Mouse (Mus musculus) spleen, postnatal 10 days (tissue): Measurements from ENCODE around the gene Map3k1.

Experiments
- DNase-seq, 2 experiments: peaks; one replicate each; pipeline ENCODE4 v3.0.0; 2021 to 2022; ENCODE audit warnings: low spot score in 2 of 2

The Map3k1 gene

DNA sequence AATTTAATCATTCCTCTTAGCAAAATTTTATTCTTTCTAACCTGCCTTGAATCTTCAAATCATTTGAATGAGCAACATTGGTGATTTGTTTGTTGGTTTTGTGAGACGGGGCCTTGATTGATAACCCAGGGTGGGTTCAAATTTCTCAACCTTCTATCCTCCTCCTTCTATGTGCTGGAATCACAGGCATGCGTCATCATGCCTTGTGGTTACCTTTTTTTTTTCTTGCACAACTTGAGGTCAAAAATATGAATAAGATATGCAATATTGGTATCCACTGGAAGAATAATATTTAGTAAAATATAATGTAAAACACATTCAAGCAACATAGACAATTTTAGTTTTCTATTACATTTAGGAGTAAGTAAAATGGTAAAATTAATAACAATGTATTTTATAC lies 3.9 kb upstream of the Map3k1 start:
- no peak for DNase-seq

DNA sequence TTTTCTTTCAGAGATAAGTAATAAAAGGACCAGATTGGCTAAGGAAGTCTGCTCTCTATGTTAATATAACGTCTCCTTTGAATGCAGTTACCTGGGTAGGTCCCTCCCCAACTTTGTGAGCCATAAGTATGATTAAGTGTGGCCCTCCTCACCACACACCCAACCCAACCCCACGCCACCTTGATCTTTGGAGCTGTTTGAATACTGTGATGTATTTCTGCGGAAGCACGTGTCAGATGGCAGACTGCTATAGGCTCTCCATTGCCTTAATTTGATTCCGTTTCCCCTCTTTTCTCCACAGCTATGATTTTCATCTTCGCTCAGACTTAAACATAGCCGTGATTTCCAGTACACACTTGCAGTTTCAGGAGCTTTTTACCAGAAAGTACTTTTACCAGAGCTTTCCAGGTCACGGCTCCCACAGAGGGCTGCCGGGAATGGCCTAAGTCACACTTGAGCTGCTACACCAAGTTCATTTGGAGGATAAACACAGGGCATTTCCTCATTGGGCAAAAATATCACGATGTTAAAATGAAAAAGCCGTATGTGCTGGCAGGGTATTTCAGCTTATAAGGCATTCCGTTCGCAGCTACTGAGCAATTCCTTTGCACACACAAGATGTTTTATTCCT lies 2.3 kb upstream of the Map3k1 start:
- DNase-seq = no peak

DNA sequence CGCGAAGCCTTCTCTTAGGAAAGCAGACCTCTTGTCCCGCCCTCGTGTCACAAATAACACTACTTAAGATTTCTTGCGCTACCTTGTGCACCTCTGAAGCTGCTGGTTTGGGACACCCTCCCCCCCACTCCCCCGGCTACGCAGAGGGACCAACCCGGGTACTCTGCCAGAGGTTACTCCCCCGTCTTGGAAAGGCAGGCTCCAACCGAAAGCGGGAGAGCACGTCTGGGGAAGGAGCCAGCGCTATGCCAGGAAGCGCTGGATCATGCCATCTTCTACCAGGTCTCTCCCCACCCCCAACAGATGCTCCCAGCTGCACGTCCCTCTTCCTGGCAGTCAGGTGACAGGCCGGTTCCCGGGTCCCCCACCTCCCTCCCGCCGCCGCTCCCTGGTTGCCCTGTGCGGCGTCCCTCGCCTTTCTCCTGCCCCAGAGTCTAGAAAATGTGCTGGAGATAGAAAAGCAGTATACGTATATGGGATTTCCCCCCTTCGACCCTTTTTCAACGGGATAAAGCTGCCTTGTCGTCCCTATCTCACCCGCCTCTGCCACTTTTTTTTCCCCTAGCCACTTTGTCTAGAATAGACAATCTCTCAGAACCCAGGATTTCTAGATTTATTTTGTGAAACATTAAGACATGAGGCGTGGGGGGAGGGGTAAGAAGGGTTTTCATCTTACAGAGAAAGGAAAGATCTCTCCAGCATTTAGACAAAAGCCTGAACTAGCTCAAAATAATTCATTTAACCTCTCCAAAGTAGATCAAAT lies 854 bp upstream of the Map3k1 start:
- DNase-seq = peak; percentile 59 to 66

DNA sequence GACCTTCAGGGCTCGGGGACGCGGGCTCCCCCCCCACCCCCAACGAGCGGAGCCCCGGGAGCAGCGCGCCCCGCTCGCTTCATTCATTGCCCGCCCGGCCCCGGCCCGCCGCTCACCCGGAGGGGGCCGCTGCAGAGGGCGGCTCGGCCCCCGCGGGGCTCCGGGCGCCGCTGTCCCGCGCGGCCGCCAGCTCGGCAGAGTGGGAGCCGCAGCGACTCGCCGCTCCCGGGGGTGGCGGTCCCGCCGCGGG lies 481 bp downstream of the Map3k1 start:
- DNase-seq = no peak

DNA sequence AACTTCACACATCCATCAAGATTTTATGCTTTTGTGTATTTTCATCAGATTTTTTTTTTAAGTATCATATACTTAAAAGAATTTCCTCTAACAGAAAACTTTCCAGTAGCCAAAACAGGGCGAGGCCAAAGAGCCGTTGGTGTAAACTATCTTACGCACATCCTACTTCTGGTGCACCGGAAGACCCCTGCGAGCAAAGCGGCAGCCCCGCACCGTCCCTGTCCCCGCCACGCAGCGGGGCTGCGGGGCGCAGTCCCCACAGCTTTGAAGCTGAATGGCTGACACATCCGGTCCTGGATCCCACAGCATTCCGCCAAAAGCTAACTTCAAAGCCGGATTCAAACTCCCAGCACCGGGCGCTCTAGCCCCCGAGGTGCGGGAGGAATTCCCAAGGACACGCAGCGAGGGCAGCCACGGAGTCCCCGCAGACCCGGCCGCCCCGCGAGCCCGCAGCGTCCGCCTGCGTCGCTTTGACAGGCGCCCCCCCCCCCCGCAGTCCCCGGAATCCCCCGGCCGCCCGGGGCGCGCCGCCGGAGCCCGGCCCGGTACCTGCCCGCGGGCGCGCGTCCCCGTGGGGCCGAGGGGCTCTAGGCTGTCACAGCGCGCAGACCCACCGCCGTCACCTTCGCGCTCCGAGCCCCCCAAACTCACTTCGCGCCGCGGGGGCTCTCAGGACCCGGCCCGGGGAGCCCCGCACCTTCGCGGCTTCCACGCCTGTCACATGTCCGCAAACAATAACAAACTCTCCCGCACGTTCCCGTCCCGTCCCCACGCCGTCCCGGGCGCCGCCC lies 1.0 kb downstream of the Map3k1 start:
- DNase-seq = peak; percentile 63 to 68

DNA sequence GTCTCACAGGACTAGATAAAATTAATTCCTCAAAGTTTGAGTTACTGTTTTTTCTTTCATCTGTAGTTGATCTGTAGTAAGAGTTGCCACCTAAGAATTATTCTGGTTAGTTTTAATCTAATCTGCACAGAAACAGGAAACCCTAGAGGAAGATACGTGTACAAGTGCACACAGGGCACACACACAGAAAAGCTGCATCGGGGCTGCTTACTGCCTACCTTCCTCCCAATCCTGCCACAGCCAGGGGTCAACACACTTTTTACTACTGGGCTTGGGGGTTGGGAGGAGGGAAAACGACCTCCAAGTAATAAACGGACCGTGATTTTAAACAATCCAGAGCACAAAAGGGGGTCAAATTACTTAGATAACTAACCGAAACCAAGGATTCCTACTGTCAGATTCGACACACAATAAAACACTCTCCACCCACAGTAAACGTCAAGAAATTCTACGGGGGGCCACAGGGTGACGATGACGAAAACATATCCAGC lies 1.6 kb downstream of the Map3k1 start:
- DNase-seq = peak in 1 of 2 experiments; percentile 51

DNA sequence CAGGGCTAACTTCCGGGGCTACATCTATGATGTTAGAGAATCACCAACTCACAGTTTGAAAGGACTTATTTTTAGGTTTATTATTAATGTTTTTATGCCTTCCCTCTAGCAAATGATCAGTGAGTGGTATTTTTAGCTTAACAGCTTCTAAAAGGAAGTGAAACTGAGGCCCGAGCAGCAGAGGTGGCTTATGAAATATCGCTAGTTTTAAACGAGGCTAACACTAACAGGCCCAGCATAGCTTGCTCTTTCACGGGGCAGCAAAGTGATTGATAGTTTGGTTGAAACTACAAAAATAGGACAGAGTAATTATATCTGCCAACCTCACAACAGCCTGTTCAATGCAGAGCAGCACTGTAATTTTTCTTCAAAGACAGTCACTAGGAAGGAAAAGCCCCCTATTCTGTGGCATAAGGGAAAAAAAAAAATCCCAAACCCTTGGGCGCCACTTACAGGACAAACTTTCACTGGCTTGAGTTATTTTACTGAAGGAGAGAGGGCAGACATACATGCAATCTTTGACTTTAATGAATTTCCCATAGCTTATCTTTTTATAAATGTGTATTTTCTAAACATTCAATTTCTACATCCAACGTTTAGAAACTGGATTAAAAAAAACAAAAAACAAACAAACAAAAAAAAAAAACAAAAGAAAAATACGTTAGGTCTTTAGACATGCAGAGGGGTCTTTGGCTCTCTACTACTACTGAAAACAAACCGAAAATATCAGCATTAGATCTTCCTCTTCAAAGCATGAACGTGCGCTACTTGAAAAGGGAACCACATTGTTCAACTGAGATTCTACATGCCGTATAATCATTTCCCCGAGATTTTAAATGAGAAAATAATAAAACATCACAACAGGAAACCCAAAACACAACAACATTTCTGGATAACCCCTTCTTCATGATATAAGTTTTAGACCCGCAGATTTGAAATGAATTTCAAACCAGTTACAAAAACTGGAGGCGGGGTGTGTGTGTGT lies 2.8 kb downstream of the Map3k1 start:
- no peak for DNase-seq

DNA sequence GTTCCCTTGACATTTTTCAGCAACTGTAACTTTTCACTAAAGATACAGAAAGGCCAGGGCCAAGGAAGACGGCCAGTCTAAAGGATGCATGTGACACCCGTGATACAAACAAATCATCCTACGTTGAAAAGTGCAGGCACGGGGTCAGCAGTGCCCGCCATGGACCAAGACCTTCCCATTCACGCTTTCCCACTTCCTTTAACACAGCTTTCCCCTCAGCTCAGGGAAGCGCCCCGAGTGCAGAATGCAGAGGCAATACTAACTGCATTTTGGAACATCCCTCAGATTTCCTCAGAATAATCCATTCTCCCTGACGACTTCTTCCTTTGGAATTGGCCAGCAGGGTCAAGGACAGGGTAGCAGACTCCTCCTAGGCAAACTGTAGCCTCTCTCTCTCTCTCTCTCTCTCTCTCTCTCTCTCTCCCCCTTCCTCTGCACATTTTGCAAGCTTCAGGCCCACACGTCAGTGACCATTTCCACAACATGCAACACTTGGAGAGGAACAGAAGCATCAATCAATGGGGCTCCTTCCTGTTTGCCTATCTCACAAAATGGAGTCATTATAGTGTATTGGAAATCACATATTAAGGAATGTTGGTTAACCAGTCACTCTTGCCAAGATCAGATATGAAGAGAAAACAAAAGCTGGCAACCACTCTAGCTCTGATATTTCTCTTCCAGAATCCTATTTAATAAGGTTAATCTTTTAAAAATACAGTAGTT lies 3.7 kb downstream of the Map3k1 start:
- no peak for DNase-seq

DNA sequence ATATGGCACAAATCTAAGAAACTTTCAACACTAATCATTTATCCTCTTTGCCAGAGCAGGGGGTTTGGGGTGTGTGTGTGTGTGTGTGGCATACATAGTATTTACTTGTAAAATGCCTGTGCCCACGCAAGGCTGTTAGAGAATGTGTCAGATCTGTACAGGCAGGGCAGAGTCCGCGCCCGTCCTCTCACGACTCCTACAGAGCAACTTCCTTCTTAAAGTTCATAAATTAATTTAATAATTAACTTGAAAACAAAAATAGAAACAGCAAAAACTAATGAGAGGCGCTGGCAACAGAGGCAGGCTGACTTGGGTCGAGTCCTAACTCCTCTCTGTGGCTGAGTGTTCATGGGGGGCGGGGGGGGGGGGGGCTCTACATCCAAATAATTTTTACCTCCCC lies 4.6 kb downstream of the Map3k1 start:
- DNase-seq = no peak

DNA sequence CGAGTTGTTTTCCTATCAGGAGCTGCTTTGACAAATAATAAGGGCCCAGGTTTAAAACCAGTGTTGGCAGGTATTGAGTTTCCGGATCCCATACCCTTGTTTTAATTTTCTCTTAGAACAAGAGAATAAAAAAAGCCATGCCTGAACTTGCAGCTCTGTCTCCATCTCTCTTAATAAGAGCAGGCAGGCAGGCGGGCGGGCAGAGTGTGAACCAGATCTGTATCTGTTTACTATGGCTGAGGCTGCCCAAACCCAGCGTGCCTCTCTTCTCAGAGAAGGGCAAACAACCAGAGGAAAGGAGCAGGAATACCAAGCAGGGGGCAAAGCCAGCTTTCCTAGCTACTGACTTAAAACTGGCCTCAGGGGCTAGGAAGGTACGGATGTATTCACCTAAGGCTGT lies 5.3 kb downstream of the Map3k1 start:
- DNase-seq = no peak

DNA sequence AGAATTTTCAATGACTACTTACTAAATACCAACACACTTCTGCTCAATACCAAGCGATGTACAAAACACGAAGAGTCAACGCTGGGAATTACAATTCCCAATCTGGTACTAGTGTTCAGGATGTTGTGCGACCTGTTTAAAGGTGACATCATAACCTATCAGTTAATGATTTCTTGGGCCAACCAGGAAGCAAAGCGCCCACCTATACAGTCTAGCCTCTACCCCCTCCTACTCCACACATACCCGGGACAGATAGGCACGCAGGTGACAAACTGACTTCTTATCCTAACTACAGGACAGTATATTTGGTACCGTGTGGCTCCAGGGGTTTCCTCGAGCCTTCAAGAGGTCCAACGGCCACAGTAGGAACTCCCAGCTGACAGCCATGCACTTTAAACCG lies 5.9 kb downstream of the Map3k1 start:
- peak in 1 of 2 experiments; percentile 12 for DNase-seq

DNA sequence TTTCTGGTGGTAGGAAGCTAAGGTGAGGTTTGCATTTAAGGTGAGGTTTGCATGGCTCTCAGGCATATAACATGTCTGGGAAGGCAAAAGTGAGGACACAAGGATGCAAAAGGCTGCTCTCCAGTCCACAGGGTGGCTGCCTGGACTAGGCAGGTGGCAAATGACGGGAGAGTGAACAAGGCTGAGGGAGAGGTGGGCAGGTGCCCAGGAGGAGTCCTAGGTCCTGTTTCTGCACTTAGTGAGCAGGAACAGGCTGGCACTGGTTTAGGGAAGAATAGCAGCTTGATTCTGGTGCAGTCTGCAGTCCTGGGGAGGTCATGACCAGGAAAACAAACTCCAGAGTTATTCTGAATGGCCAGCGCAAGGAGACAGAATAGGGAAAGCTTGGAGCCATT lies 6.5 kb downstream of the Map3k1 start:
- DNase-seq = peak in 1 of 2 experiments; percentile 10

DNA sequence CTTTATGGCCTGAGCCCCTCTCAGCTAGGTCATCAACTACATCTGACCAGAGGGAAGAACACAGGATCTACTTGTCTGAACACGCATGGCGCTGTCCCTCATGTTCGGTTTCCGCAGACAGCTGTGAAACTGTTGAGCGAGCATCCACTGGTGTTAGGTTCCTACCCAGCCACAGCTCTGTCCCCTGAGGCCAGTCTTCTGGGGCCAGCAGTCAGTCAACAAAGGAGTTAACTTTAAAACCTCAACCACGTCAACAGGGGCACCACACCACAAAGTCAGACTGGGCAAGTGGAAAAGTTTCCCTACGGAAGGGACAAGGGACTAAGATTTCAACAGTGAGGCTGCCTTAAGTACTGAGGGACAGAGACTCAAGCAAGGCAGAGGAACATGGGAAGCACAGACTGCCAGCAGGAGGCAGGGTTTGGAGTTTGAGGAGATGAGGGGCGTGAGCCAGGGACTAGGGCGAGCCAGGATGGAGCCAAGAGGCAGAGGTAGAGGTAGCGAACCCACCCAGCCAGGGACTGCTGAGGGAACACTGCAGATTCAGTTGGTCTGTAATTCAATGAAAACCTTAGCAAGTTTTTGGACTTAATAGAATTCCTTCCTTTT lies 7.0 kb downstream of the Map3k1 start:
- no peak for DNase-seq

DNA sequence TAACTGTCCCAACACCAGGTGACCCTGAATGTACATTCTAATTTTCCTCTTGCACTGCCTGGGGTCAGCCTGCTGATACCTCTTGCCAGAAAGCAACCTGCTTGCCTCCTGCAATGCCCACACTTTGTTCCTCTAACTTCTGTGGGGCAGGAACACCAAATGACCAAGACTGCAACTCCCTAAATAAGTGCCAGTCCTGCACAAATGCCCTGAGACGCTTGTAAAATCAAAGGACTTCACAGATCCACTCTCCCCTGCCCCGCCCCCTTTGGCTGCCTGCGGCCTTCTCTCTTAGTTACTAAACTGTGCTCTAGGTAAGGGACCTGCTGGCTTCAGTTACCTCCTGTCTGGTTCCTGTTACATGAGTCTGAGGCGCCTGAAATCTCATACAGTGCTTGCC lies 7.9 kb downstream of the Map3k1 start:
- DNase-seq = no peak

DNA sequence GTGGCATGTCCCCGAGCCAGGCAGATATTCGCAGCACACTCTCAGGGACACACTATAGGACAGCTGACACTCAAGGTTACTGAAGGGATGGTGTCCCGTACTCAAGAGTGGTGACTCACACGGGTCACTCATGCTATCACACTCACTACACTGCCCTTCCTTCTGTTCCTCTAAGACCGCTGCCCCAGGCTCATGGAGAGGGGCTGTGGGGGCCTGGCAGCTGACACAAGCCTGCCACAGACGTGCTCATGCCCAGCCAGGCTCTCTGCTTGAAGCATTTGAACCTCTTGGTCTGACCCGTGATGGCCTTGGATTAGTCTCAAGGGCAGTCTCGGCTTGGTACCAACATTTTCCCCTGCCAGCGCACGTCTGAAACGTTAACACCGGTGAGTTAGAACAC lies 10.7 kb downstream of the Map3k1 start:
- DNase-seq = no peak

DNA sequence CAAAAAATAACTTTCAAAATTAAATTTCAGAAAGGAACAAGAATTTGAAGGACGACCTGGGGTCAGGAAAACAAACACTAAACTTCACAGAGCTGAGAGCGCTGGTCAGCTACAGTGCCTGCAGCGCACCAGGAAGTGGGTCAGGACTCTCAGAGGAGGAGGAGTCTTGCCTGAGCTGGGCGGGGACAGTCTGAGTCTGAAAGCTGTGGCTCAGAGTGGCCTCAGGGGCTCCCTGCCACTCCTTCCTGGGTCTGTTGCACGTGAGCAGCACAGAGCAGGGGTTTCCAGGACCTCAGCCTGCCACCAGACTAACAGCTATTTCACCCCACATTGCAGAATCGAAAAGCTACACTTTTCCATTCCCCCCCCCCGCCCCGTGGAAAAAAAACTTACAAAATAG lies 11.8 kb downstream of the Map3k1 start:
- peak in 1 of 2 experiments; percentile 79 for DNase-seq

DNA sequence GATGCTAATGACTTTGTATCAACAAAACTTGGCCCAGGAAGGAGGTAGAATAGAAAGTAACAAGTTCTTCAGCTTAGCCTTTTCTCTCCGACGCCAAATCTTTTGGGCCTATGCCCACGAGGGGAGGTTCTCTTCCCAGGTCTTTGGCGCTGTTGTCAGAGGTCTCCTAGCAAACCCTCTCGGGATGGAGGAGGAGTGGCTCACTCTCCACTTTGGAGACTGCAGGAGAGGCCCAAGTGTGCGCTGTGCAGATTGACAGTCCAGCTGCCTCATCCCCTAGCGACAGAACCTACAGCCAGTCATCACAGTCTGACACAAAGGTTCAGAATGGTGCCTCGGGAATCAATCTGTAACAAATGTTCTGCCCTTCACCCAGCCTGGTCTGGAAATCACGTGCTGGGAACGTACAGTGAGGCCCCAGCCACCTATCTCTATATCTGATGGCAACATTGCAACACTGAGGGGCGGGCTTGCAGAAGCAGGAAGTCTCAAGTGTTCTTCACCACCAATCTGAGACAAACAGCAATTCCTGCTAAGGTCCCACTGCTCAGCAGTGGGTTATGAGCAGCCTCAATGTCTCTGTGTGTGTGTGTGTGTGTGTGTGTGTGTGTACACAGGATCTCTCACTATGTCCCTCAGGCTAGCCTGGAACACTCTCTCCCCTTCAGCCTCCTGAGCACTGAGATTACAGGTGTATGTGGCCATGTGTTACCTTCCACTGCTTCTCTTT lies 12.4 kb downstream of the Map3k1 start:
- DNase-seq = peak in 1 of 2 experiments; percentile 58

DNA sequence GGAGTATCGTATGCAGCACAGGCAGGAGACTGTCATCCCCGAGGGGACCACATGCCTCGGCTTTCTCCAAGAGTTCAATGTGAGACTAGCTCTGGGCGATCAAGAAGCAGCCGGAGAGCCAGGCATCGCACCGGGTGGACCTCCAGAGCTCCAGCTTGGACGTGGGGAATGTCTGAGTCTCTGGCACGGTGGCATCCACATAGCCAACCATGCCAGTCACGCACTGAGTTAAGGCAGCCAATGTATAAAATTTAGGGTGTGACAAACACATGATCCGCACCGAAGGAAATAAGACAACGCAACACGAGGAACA lies 15.9 kb downstream of the Map3k1 start:
- no peak for DNase-seq

DNA sequence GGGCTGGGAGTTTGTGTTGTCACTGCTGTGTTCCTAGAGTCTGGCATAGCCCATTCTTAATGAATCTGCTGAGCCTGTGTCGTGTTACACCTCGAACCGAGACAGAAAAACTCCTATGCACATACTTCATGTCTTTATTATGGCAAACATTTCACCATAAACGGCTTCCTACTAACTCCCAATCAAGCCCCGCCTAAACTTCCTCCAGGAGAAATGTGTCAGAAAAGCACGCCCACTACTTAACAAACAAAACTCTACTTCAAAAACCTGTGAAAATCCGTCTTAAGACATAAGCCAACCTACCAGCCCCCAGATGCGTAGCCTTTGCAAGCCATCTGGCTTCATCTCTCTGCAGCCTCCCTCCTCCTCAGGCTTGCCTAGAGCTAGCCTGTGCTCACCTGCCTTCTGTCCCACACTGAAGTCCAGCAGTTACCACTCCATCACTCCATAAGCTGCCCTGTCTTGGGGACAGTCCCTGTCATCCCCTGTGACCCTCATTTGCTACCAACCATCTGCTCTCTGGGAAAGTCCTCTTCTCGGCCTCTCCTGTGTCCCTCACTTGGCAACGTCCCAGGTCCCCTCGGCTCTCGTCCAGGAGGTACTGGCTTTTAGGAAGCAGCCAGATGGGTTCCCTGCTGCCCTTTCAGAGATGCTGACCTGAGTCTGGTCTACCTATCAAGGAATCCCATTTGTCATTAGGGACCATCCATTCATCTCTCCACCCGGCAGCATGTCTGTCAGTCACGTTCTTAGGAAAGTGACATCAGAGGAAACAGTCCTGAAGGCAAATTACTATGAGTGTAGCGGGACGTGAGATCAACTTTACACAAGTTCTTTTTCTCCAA lies 16.4 kb downstream of the Map3k1 start:
- DNase-seq = no peak
